Mouse (Mus musculus) frontal cortex, adult 2 months (tissue): ENCODE measurements around the gene Slc38a3. TPM values are rescaled to one million over a fixed set of nuclear protein-coding genes. Genes with fewer than 3 reads are reported as not detected.
A peak's percentile ranks its signal among the peaks of the same experiment; 100 is the strongest.

Experiments used
- DNase-seq, 2 experiments: peaks; one replicate each; pipeline ENCODE4 v3.0.0; 2022; ENCODE audit warnings: low spot score in 1 of 2; ENCODE audit errors: extremely low spot score in 1 of 2
- polyA plus RNA-seq: library from polyadenylated mRNA; depleted of rRNA; stranded (reverse); fragments of >200 nt; gene quantifications from 2 replicates; pipeline ENCODE4 v1.2.3, GENCODE M21; 2012; rRNA removed

Gene Slc38a3
- polyA plus RNA-seq, 1 experiment = 260 TPM

DNA sequence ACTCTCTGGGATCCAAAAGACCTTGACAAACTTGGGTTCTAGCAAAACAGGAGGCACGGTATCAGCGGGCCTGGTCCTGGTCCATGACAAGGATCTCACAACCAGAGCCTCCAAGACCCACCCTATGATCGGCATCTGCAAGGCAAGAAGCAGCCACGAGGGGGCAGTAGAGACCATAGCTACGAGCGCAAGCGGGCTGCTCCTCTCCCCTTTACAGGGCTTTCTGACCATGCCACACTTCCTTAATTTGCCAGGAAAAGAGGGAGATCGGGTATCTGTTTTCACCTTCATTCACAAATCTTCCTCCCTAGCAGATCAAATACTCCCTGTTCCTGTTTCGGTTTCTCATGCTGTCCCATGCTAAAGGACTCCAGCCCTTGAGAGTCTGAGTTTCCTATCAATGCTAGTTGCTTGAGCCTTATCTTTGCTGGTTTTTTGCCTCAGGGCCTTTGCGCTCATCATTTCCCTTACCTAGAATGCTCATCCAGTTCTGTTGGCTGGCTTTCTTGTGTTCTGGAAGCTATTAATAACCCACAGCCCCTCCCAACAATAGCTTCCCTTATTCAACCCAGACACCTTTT, 67.2 kb downstream of the Slc38a3 start:
- DNase-seq = peak; percentile 74 to 97

GRCm38 (mm10) chr9:107601275-107601674, 68.1 kb downstream of the Slc38a3 start:
- no peak for DNase-seq

DNA sequence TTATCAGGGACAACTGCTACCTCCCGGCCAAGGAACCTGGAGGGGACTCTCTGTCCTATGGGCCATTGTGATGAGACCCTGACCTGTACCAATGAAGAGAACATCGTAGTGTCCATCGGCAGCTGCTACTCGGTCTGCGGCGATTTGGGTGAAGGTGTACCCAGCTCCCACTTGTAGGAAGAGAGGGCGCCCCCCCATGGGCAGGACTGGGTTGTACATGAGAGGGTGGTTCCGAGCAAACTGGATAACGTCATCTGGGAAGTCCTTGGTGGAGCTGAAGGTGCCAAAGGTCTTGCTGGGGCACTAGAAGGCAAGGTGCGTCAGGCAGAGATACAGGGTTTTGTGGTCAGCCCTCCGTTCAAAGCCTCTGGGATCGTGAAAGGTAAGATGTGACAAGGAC, 68.6 kb downstream of the Slc38a3 start:
- DNase-seq = no peak

Other genes with a start within 250 kb of the Slc38a3 start
- gene Tmem115, start 135.6 kb downstream of the Slc38a3 start, polyA plus RNA-seq = 29.7 and 32.1 TPM in 2 replicates
- gene Cyb561d2, start 127.3 kb downstream of the Slc38a3 start, polyA plus RNA-seq = 27.0 and 27.2 TPM in 2 replicates
- 65.1 and 65.7 TPM in 2 replicates for gene Nprl2, start 127.3 kb downstream of the Slc38a3 start, polyA plus RNA-seq
- 6.1 and 7.8 TPM in 2 replicates for gene Zmynd10, start 122.2 kb downstream of the Slc38a3 start, polyA plus RNA-seq
- gene Rassf1, start 118.0 kb downstream of the Slc38a3 start, polyA plus RNA-seq = 25.0 and 25.2 TPM in 2 replicates
- gene Tusc2, start 106.3 kb downstream of the Slc38a3 start, polyA plus RNA-seq = 120 and 133 TPM in 2 replicates
- 11.1 and 12.1 TPM in 2 replicates for gene Hyal2, start 101.6 kb downstream of the Slc38a3 start, polyA plus RNA-seq
- 5.0 and 5.5 TPM in 2 replicates for gene Hyal1, start 92.6 kb downstream of the Slc38a3 start, polyA plus RNA-seq
- gene Naa80, start 90.6 kb downstream of the Slc38a3 start, polyA plus RNA-seq = 15.9 and 18.3 TPM in 2 replicates
- gene Hyal3, start 88.7 kb downstream of the Slc38a3 start, polyA plus RNA-seq = 0.69 and 0.74 TPM in 2 replicates
- gene Ifrd2, start 81.9 kb downstream of the Slc38a3 start, polyA plus RNA-seq = 17.5 and 18.8 TPM in 2 replicates
- 2.1 and 3.4 TPM in 2 replicates for gene Sema3b, start 60.3 kb downstream of the Slc38a3 start, polyA plus RNA-seq
- 334 and 351 TPM in 2 replicates for gene Gnai2, start 34.2 kb downstream of the Slc38a3 start, polyA plus RNA-seq
- 0.15 and 0.28 TPM in 2 replicates for gene Gnat1, start 10.2 kb upstream of the Slc38a3 start, polyA plus RNA-seq
- 21.2 and 22.3 TPM in 2 replicates for gene Sema3f, start 40.9 kb upstream of the Slc38a3 start, polyA plus RNA-seq
- gene Rbm5, start 101.5 kb upstream of the Slc38a3 start, polyA plus RNA-seq = 152 and 180 TPM in 2 replicates
- gene Rbm6, start 203.7 kb upstream of the Slc38a3 start, polyA plus RNA-seq = 70.3 and 70.8 TPM in 2 replicates
- gene Mon1a, start 218.6 kb upstream of the Slc38a3 start, polyA plus RNA-seq = 28.2 and 28.5 TPM in 2 replicates
- gene Mst1r, start 237.3 kb upstream of the Slc38a3 start, polyA plus RNA-seq = 1.2 and 2.1 TPM in 2 replicates